Mouse (Mus musculus) forebrain, embryonic 15.5 days (tissue): ENCODE measurements at regions not wholly inside any gene's neighbourhood (a gene's known extent, or its start where the extent isn't known, plus 50 kb on each side); places are given as distances from the start of the nearest gene placed in this dataset.

ENCODE experiments used
- ATAC-seq: fragments of 200-750 bp; cut with Nextera tagmentation; replicated peaks from 2 replicates; pipeline ENCODE4 v1.8.0; 2017; ENCODE audit warnings: mild to moderate bottlenecking, moderate TSS enrichment, moderate library complexity
- H3K27ac ChIP-seq: fragments of 300-500 bp; sonication (generic); replicated peaks from 2 replicates; pipeline ENCODE4 v1.5.1; 2015; ENCODE audit warnings: mild to moderate bottlenecking, inconsistent platforms
- H3K27me3 ChIP-seq: fragments of 300-500 bp; sonication (generic); 2 replicates; pipeline ENCODE4 v1.6.1; 2015; ENCODE audit warnings: inconsistent platforms
- H3K36me3 ChIP-seq: fragments of 300-500 bp; sonication (generic); 2 replicates; pipeline ENCODE4 v1.6.1; 2015; ENCODE audit warnings: mild to moderate bottlenecking, inconsistent platforms
- H3K4me1 ChIP-seq: fragments of 300-500 bp; sonication (generic); 2 replicates; pipeline ENCODE4 v1.6.1; 2015; ENCODE audit warnings: inconsistent platforms
- H3K4me2 ChIP-seq: fragments of 300-500 bp; sonication (generic); replicated peaks from 2 replicates; pipeline ENCODE4 v1.6.1; 2015; ENCODE audit warnings: mild to moderate bottlenecking, inconsistent platforms
- H3K4me3 ChIP-seq: fragments of 300-500 bp; sonication (generic); 2 replicates; pipeline ENCODE4 v1.5.1; 2015; ENCODE audit warnings: mild to moderate bottlenecking, inconsistent platforms
- H3K9ac ChIP-seq: fragments of 300-500 bp; sonication (generic); replicated peaks from 2 replicates; pipeline ENCODE4 v1.6.1; 2015; ENCODE audit warnings: mild to moderate bottlenecking, inconsistent platforms
- H3K9me3 ChIP-seq: fragments of 300-500 bp; sonication (generic); 2 replicates; pipeline ENCODE4 v1.6.1; 2016; ENCODE audit warnings: inconsistent platforms
- WGBS: fragments of 180-500 bp; shearing (Covaris S2); methylation state at CpG from one replicate; pipeline ENCODE4 v1.1.7; 2015; ENCODE audit warnings: mixed read lengths; 5-methylcytosine and 5-hydroxymethylcytosine counted together

DNA sequence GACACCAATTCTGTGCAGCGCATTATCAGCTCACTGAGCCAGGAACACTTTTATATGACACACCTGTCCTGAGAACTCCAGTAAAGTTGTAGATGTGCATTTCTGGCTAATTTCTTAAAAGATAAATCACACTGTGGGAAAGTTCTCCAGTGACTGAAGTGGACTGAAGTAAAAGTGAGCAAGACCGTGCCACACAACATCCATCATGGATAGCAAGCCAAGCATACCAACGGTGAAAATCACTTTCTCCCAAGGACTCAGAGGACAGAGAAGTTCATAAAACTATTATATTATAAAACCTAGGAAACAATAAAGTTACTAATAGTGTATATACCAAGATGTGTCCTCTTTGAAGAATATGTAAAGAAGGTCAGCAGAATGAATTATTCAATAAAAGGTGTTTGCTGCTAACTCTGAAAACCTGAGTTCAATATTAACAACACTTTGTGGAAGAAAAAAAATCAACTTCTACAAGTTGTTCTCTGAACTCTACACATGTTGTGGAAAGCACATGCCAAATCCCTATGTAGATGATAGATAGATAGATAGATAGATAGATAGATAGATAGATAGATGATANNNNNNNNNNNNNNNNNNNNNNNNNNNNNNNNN is 298.2 kb upstream of the Igbp1b start:
- no peak overlapping the region for H3K4me2 ChIP-seq
- WGBS = 94% methylated on average over 3 of the region's 3 CpGs

DNA sequence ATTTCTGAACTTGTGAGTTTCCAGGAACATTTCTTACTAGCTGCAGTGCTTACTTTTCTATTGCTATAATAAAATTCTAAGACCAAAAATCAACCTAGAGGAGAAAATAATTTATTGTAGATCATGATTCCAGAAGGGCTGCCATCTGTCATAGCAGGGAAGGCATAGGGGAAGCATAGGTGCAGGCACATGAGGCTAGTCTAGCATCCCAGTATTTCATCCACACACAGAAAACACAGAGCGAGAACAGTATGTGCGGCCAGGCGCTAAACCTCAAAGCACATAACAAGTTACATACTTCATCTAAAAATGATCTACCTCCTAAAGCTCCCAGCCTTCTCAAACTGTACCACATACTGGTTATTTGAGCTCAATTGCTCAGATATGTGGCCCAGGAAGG is 292.5 kb upstream of the Igbp1b start:
- 0 out of 2 replicates have a peak, but pooled peaks have one; percentile 53 for ATAC-seq
- H3K27me3 ChIP-seq = no peaks in the 10 kb centered on the region
- H3K4me1 ChIP-seq = no peaks in the 10 kb centered on the region
- no peaks in the 10 kb centered on the region for H3K36me3 ChIP-seq
- no peaks in the 10 kb centered on the region for H3K9me3 ChIP-seq
- H3K27ac ChIP-seq = no peak overlapping the region
- H3K9ac ChIP-seq = no peak overlapping the region
- H3K4me3 ChIP-seq = no peak overlapping the region
- 93% methylated on average over 3 of the region's 3 CpGs for WGBS
- H3K4me2 ChIP-seq = no peak overlapping the region

More for the DNA sequence above, 298.2 kb upstream of the Igbp1b start:
- Histone ChIP-seq H3K27ac (no peak overlapping the region), H3K36me3 (no peaks in the 10 kb centered on the region), H3K9ac (no peak overlapping the region), H3K27me3 (no peaks in the 10 kb centered on the region), H3K4me1 (no peaks in the 10 kb centered on the region), H3K9me3 (no peaks in the 10 kb centered on the region), H3K4me3 (no peak overlapping the region)
- ATAC-seq = no peak

DNA sequence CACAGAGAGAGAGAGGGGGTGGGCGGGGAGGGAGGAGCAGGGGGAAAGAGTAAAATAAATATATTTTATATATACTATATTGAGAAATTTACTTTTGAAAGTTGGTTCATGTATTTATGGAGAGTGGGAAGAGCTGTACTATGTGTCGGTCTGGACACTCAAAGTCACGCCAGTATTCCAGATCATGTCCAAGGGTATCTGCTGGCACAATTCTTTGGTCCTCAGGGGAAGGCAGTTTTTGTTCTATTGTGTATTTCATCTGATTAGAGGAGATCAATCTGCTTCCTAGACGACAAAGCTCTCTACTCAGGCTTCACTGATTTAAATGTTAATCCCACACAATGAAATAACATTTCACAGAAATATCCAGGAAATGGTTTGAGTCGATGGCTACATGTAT is 288.3 kb upstream of the Igbp1b start:
- Histone ChIP-seq H3K9ac (no peak overlapping the region), H3K4me2 (no peak overlapping the region), H3K4me1 (no peaks in the 10 kb centered on the region), H3K36me3 (no peaks in the 10 kb centered on the region), H3K9me3 (no peaks in the 10 kb centered on the region), H3K27ac (no peak overlapping the region), H3K4me3 (no peak overlapping the region), H3K27me3 (no peaks in the 10 kb centered on the region)
- WGBS = 50% methylated on average over 5 of the region's 5 CpGs
- ATAC-seq = no peak

DNA sequence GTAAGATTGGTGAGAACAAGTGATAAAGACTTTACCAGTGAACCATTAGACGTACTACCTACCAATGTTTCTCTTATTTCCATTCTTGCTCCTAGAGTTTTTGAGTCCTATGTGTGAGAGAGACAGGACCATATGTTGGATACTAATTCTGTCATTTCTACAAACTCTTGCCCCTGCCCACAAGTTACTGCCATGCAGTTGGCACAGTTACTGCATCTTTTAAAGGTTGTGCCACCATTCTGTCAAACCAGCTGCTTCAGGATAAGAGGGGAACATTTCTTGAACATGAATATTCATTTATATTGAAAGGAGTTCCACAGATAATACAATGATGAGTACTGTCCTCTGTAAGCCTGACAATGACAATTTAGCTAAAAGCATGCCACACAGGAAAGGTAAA is 287.1 kb upstream of the Igbp1b start:
- peak; percentile 60; the same call in 1 of the 2 replicates for ATAC-seq
- no peaks in the 10 kb centered on the region for H3K27me3 ChIP-seq
- no peak overlapping the region for H3K27ac ChIP-seq
- H3K9ac ChIP-seq = no peak overlapping the region
- WGBS = 31% methylated on average over 1 of the region's 1 CpGs
- H3K9me3 ChIP-seq = no peaks in the 10 kb centered on the region
- no peaks in the 10 kb centered on the region for H3K4me1 ChIP-seq
- H3K36me3 ChIP-seq = no peaks in the 10 kb centered on the region
- H3K4me3 ChIP-seq = no peak overlapping the region
- no peak overlapping the region for H3K4me2 ChIP-seq

DNA sequence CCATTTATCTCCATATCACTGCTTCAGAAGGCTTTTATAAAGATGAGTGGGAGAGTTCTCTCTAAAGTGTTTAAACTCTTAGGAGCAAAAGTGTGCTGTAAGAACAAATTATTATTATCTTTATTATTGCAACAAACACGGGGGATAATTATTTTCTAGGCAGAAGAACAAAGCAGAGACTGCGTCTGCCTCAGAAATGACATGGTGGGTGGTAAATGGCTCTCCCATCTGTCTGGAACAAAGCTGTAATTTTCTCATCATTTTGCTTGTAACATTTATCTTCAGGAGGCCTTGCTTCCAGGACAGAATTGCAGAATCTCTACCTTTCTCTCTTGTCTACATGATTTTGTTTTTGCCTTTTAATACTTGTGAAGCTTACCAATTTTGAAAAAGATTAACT is 261.8 kb upstream of the Igbp1b start:
- no peak overlapping the region for H3K4me3 ChIP-seq
- no peak overlapping the region for H3K9ac ChIP-seq
- H3K27me3 ChIP-seq = no peaks in the 10 kb centered on the region
- H3K36me3 ChIP-seq = no peaks in the 10 kb centered on the region
- no peak overlapping the region for H3K4me2 ChIP-seq
- ATAC-seq = no peak
- no peaks in the 10 kb centered on the region for H3K9me3 ChIP-seq
- WGBS = 38% methylated on average over 2 of the region's 2 CpGs
- no peaks in the 10 kb centered on the region for H3K4me1 ChIP-seq
- H3K27ac ChIP-seq = no peak overlapping the region

DNA sequence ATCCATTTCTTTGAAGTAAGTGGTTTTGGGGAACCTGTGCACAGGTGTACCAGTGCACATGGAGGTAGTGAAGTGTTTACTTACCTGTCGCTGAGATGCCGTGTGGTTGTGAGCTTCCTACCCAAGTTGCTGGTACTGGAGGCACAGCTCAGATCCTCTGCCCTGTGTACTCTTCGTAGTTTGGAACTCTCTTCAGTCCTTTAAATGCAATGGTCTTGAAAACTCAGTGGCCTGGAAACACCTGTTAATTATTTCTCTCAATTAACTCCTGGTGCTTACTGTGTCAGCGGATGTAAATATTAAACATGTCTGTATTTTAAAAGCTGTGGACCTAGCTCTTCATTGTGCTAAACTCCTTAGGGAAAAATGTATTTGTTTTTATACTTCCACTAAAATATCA is 261.2 kb upstream of the Igbp1b start:
- Histone ChIP-seq H3K27ac (no peak overlapping the region), H3K36me3 (no peaks in the 10 kb centered on the region), H3K4me3 (no peak overlapping the region), H3K4me2 (no peak overlapping the region), H3K9me3 (no peaks in the 10 kb centered on the region), H3K27me3 (no peaks in the 10 kb centered on the region), H3K9ac (no peak overlapping the region), H3K4me1 (no peaks in the 10 kb centered on the region)
- ATAC-seq = no peak
- WGBS = 90% methylated on average over 4 of the region's 4 CpGs

DNA sequence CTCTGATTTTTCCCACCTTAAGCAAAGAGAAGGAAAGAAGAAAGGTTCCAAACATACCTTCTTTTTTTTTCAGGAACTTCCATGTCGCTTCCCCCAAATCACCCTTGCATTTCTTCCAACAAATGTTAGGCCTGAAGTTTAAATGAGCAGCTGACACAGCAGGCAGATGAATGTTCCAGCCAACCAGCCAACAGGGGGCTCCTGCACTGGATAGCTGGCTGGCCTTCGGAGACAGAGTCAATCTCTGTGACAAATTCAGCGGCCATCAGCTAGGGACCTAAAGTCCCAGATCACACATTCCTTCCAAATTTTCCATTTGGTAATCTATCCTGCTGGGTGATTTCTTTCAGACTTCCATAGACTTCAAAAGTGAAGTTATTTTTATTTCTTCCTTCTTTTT is 256.6 kb upstream of the Igbp1b start:
- Histone ChIP-seq H3K36me3 (no peaks in the 10 kb centered on the region), H3K4me1 (no peaks in the 10 kb centered on the region), H3K9me3 (no peaks in the 10 kb centered on the region), H3K27me3 (no peaks in the 10 kb centered on the region), H3K9ac (no peak overlapping the region), H3K27ac (no peak overlapping the region), H3K4me2 (no peak overlapping the region), H3K4me3 (no peak overlapping the region)
- ATAC-seq = no peak
- WGBS = 57% methylated on average over 3 of the region's 3 CpGs

DNA sequence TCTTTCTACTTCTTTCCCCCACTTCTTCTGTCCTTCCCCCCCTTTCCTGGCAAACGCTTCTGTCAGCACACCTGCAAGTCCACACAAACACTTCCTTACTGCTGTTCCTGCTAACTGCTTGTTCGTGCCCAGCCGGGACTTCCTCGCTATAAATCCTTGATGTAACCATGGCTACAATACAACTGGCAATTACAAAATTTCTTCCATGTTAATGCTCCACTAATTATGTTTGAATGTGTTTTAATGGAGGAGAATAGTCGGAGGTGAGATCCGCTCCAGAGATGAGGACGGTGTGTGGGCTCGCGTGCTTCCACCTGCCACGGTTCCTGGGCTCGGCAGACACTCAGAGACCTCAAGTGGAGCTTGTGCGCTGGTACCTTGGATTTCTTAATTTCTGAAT is 215.3 kb upstream of the Igbp1b start:
- no peaks in the 10 kb centered on the region for H3K9me3 ChIP-seq
- no peaks in the 10 kb centered on the region for H3K27me3 ChIP-seq
- H3K4me1 ChIP-seq = peaks cover 17% of the 10 kb centered on the region
- H3K27ac ChIP-seq = 0 out of 2 replicates have a peak overlapping the region, but pooled peaks have one; percentile 19
- peak; percentile 73 for ATAC-seq
- H3K4me2 ChIP-seq = peak overlapping the region; percentile 35
- H3K36me3 ChIP-seq = no peaks in the 10 kb centered on the region
- peak overlapping the region; percentile 12 for H3K4me3 ChIP-seq
- no peak overlapping the region for H3K9ac ChIP-seq
- 25% methylated on average over 12 of the region's 12 CpGs for WGBS

DNA sequence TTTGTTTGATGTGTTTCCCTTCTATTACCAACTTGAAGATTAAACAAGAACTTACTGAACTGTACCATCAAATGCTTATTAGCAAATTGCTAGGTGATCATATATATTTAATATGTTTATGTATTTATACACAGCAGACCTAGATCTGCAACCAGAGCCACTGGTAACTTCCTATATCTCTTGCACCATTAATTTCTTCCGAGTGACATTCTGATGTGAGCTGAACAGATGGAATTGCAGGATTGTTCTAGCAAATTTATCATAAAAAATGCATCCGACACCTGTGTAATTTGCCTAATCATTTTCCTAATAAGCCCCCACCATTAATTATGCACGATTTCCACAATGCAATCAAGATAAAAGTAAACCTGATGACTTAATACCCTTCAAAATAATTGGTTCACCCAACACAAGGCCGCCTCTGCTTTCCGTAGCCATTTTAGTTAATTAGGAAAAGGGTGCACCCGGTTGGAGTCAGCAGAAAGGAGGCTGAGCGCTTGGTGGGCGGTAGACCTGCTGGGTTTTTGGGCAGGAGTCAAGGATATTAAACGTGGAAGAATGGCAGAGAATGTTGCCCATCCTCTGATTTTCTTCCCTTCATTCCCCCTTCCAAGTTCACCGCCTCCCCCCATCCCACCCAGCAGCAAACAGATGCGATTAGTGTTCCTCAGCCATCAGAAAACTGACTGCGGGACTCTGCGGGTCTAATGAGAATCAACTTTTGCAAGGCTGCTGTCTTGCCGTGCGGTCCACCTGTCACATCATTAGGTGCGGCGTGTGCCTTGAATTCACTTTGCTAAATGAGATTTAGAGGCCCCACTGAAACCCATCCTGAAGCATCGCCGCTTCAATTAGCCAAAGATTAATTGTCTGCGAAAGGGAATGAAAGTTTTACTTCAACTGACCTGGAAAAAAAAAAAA is 214.4 kb upstream of the Igbp1b start:
- Histone ChIP-seq H3K9me3 (no peaks in the 10 kb centered on the region), H3K4me1 (peaks cover 17% of the 10 kb centered on the region), H3K27ac (0 out of 2 replicates have a peak overlapping the region, but pooled peaks have one; percentile 15), H3K27me3 (no peaks in the 10 kb centered on the region), H3K9ac (no peak overlapping the region), H3K4me3 (0 out of 2 replicates have a peak overlapping the region, but pooled peaks have one; percentile 13), H3K36me3 (no peaks in the 10 kb centered on the region), H3K4me2 (peak overlapping the region; percentile 35)
- 25% methylated on average over 20 of the region's 20 CpGs for WGBS
- peak; percentile 87 for ATAC-seq

DNA sequence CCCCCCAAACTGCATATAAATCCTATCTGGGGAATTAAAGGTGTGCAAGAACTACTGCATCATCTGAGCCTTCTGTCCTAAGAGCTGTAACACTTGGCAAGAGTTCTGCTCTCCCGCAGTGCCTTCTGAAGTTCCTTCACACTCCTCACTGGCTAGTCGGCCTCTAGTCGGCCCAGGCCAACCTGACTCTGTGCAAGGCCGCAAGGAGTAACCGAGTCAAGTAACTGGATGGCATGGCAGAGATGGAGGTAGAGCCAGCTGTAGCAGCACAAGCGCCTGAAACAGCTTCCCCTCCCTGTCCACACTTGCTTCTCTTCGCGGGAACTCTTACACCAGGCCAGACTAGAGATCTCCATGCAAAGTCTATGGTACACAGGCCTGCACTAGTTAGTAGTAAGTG is 179.7 kb upstream of the Igbp1b start:
- no peak overlapping the region for H3K9ac ChIP-seq
- WGBS = 94% methylated on average over 8 of the region's 8 CpGs
- H3K4me2 ChIP-seq = no peak overlapping the region
- H3K9me3 ChIP-seq = no peaks in the 10 kb centered on the region
- ATAC-seq = no peak
- no peaks in the 10 kb centered on the region for H3K27me3 ChIP-seq
- H3K36me3 ChIP-seq = no peaks in the 10 kb centered on the region
- no peak overlapping the region for H3K4me3 ChIP-seq
- H3K4me1 ChIP-seq = no peaks in the 10 kb centered on the region
- no peak overlapping the region for H3K27ac ChIP-seq

DNA sequence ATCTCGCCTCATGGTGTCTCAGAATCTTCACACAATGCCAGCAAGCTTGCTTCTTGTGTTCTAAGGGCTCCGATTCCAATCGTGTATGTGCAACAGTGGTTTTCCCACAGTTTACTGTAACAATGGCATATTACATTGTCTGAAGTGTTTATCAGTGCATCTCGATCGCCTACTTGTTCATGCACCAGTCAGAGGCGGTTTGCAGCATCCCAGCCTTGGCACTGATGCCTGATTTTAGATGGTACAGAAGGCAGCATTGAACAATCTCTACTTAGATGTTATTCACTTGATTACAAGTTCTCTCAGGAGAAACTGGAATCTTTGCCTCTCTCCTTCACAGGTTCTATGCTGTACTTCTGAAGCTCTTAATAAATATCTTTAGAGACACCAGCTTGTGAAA is 176.5 kb upstream of the Igbp1b start:
- H3K4me2 ChIP-seq = no peak overlapping the region
- ATAC-seq = no peak
- 91% methylated on average over 6 of the region's 6 CpGs for WGBS
- no peaks in the 10 kb centered on the region for H3K9me3 ChIP-seq
- H3K27me3 ChIP-seq = no peaks in the 10 kb centered on the region
- no peak overlapping the region for H3K4me3 ChIP-seq
- H3K36me3 ChIP-seq = no peaks in the 10 kb centered on the region
- H3K9ac ChIP-seq = no peak overlapping the region
- no peak overlapping the region for H3K27ac ChIP-seq
- no peaks in the 10 kb centered on the region for H3K4me1 ChIP-seq

DNA sequence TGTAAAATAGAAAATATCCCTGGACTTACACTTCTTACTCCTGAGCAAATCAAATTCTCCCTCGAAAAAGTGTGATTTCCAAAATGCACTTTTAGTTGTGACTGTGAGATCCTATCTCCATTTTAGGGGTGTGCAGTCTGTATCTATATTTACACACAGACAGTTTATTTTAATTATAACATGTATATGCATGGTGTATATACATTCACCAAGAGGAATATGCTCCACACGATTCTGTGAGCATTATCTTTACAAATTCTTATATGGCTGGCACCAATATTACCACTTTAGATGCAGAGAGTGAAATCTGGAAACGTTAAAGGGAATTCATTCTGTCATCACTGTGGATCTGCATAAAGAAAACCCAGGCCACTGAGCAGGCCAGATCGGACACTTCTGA is 143.5 kb upstream of the Igbp1b start:
- Histone ChIP-seq H3K9me3 (no peaks in the 10 kb centered on the region), H3K27ac (peak overlapping the region; percentile 76), H3K27me3 (no peaks in the 10 kb centered on the region), H3K9ac (no peak overlapping the region), H3K4me3 (no peak overlapping the region), H3K4me2 (no peak overlapping the region), H3K36me3 (no peaks in the 10 kb centered on the region), H3K4me1 (peaks cover 14% of the 10 kb centered on the region; the same call in 1 of the 2 replicates)
- 64% methylated on average over 4 of the region's 4 CpGs for WGBS
- ATAC-seq = no peak
